Mouse (Mus musculus): Measurements from ENCODE around the gene Hao1.

DNA sequence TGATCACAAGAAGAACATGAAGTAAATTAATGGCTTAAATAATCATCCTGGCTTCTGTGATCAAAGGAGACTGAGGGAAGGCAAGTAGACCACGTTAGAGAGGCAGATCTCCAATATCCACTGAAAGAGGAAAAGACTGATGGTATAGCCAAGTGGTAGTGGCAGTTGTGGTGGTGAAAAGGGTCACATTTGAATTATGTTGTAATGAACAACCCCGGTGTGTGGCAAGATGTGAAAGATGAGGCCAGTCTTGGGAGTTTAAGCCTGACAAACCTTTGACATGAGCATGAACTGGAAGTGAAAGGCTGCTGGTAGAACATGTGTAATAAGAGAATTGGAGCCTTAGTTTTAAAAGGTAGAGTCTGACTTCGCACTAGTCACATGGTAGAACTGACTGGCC is 54.4 kb downstream of the Hao1 start:
- TF ChIP-seq GATA1 (IDR thresholded peaks at IDR 0.05; ENCODE audit: borderline replicate concordance, low read length): no peak
- TF ChIP-seq FLI1 (IDR thresholded peaks at IDR 0.05; ENCODE audit: low read length): no peak
